Mouse (Mus musculus) stomach, embryonic 14.5 days (tissue): ENCODE data around the gene Ncam1. TPM values are rescaled to one million over a fixed set of nuclear protein-coding genes. Genes with fewer than 3 reads are reported as not detected.

ENCODE experiments used
- ATAC-seq: fragments of 200-750 bp; cut with Nextera tagmentation; 2 replicates; pipeline ENCODE4 v1.8.0; 2017; ENCODE audit warnings: low read depth, moderate TSS enrichment; ENCODE audit not compliant: insufficient number of reproducible peaks, insufficient read depth, low FRiP score
- H3K27ac ChIP-seq: fragments of 300-500 bp; sonication (generic); 2 replicates; pipeline ENCODE4 v1.5.1; 2014; ENCODE audit warnings: mild to moderate bottlenecking, low read length, moderate library complexity, mixed read lengths
- H3K27me3 ChIP-seq: fragments of 300-500 bp; sonication (generic); 2 replicates; pipeline ENCODE4 v1.6.1; 2014; ENCODE audit warnings: low read length, control low read depth, mixed read lengths; ENCODE audit not compliant: control insufficient read depth, insufficient read depth
- H3K36me3 ChIP-seq: fragments of 300-500 bp; sonication (generic); 2 replicates; pipeline ENCODE4 v1.6.1; 2014; ENCODE audit warnings: mild to moderate bottlenecking, control low read depth, low read length, moderate library complexity, mixed read lengths; ENCODE audit not compliant: control insufficient read depth, insufficient read depth
- H3K4me1 ChIP-seq: fragments of 300-500 bp; sonication (generic); 2 replicates; pipeline ENCODE4 v1.6.1; 2014; ENCODE audit warnings: low read length, control low read depth, mixed read lengths; ENCODE audit not compliant: control insufficient read depth, insufficient read depth
- H3K4me2 ChIP-seq: fragments of 300-500 bp; sonication (generic); replicated peaks from 2 replicates; pipeline ENCODE4 v1.6.1; 2014; ENCODE audit warnings: low read depth, low read length, control low read depth
- H3K4me3 ChIP-seq: fragments of 300-500 bp; sonication (generic); 2 replicates; pipeline ENCODE4 v1.5.1; 2014; ENCODE audit warnings: low read depth, low read length, control low read depth
- H3K9ac ChIP-seq: fragments of 300-500 bp; sonication (generic); replicated peaks from 2 replicates; pipeline ENCODE4 v1.6.1; 2014; ENCODE audit warnings: low read depth, mild to moderate bottlenecking, control low read depth, low read length, moderate library complexity, mixed read lengths
- H3K9me3 ChIP-seq: fragments of 300-500 bp; sonication (generic); 2 replicates; pipeline ENCODE4 v1.6.1; 2016; ENCODE audit warnings: low read depth, low read length, control low read depth; ENCODE audit not compliant: control insufficient read depth
- WGBS: fragments of 180-500 bp; shearing (Covaris S2); extraction: QIAGEN DNeasy Blood & Tissue Kit; methylation state at CpG from one replicate; pipeline ENCODE4 v1.1.7; 2014; 5-methylcytosine and 5-hydroxymethylcytosine counted together
- polyA plus RNA-seq: library from polyadenylated mRNA; unstranded; fragments of >200 nt; fragmentation: Nextera tagmentation; extraction: Ambion mirVana; gene quantifications from 2 replicates; pipeline ENCODE4 v1.2.1, GENCODE M21; 2014

Ncam1 gene
- polyA plus RNA-seq, 1 experiment from 2014 or later: 115 TPM

DNA sequence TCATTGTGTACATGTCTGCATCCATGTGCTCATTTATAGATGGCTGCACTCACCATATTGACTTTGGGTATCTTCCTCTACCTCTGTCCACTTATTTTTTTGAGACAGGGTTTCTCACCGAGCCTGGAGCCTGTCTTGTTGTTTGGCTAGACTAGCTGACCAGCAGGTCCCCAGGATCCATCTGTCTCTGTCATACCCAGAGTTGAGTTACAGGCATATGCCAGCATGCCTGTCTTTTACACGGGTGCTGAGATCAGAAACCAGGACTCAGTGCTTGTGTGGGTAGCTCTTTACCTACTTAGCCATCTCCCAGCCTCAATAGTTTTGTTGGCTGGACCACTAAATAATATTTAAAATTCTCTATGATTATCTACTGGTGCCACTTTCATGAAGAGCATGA, 180.5 kb downstream of the Ncam1 start:
- H3K4me2 ChIP-seq: no peak overlapping the region

DNA sequence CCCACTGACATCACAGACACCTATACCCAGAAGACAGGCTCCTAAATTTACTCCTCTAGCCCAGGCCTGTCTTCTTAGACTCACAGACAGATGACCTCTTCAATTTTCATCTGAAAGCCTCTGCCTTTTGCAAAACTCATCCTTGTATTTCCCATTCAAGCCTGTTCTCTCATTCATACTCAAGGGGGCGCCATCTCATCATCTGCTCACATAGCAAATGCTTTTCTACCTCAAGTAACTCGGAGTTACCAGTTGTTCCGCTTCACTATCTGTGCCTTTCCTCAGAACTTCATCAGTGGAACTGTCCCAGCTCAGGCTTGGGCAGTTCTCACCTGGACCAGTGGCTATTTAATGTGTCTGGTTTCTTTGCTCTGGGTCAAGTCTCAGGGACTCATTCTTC, 181.5 kb downstream of the Ncam1 start:
- no peaks in the 10 kb centered on the region for H3K27me3 ChIP-seq
- H3K36me3 ChIP-seq: no peaks in the 10 kb centered on the region
- no peak overlapping the region for H3K4me2 ChIP-seq
- WGBS: 21% methylated on average over 3 of the region's 3 CpGs
- no peak overlapping the region for H3K4me3 ChIP-seq
- no peaks in the 10 kb centered on the region for H3K9me3 ChIP-seq
- H3K4me1 ChIP-seq: no peaks in the 10 kb centered on the region
- no peak overlapping the region for H3K27ac ChIP-seq
- no peak for ATAC-seq
- H3K9ac ChIP-seq: no peak overlapping the region

More for the DNA sequence above, 180.5 kb downstream of the Ncam1 start:
- ATAC-seq: no peak
- 70% methylated on average over 2 of the region's 2 CpGs for WGBS
- Histone ChIP-seq H3K27ac (no peak overlapping the region), H3K36me3 (no peaks in the 10 kb centered on the region), H3K27me3 (no peaks in the 10 kb centered on the region), H3K4me1 (no peaks in the 10 kb centered on the region), H3K9ac (no peak overlapping the region), H3K4me3 (no peak overlapping the region), H3K9me3 (no peaks in the 10 kb centered on the region)

GRCm38 (mm10) chr9:49612387-49612786, 186.3 kb downstream of the Ncam1 start:
- Histone ChIP-seq H3K36me3 (no peaks in the 10 kb centered on the region), H3K4me1 (no peaks in the 10 kb centered on the region), H3K27me3 (no peaks in the 10 kb centered on the region), H3K27ac (no peak overlapping the region), H3K4me2 (no peak overlapping the region), H3K9me3 (no peaks in the 10 kb centered on the region), H3K9ac (no peak overlapping the region), H3K4me3 (no peak overlapping the region)
- ATAC-seq: no peak

DNA sequence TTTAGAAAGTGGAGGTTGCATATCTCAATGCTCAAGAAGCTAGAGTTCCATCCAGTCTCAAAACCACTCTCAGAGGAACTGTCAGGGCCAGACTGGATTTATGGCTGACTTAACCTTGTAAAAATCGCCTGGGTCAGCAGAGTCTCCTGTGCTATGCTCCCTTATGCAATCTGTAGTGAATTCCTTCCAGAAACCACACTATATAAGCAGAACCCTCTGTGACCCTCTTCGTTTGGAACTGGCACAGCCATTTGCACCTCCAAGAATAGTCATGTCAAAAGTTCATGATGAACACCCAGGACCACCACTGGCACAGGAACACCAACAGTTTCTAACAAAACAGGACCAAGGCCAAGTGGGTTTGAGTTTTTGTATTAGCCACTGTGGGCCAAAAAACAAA, 190.5 kb downstream of the Ncam1 start:
- no peaks in the 10 kb centered on the region for H3K9me3 ChIP-seq
- 51% methylated on average over 2 of the region's 2 CpGs for WGBS
- no peak for ATAC-seq
- H3K4me1 ChIP-seq: peaks cover 5% of the 10 kb centered on the region; the same call in 1 of the 2 replicates
- no peaks in the 10 kb centered on the region for H3K36me3 ChIP-seq
- no peaks in the 10 kb centered on the region for H3K27me3 ChIP-seq
- no peak overlapping the region for H3K27ac ChIP-seq
- H3K9ac ChIP-seq: no peak overlapping the region
- H3K4me3 ChIP-seq: no peak overlapping the region
- no peak overlapping the region for H3K4me2 ChIP-seq

- no peak overlapping the region for H3K9ac ChIP-seq
- H3K27ac ChIP-seq: peak overlapping the region; percentile 41; the same call in 1 of the 2 replicates
- H3K27me3 ChIP-seq: no peaks in the 10 kb centered on the region
- WGBS: 27% methylated on average over 2 of the region's 2 CpGs
- H3K36me3 ChIP-seq: no peaks in the 10 kb centered on the region
- no peak overlapping the region for H3K4me2 ChIP-seq
- peaks cover 5% of the 10 kb centered on the region; the same call in 1 of the 2 replicates for H3K4me1 ChIP-seq
- H3K4me3 ChIP-seq: no peak overlapping the region
- no peaks in the 10 kb centered on the region for H3K9me3 ChIP-seq
- ATAC-seq: no peak
These were observed 192.0 kb downstream of the Ncam1 start for GRCm38 (mm10) chr9:49606717-49607116.

DNA sequence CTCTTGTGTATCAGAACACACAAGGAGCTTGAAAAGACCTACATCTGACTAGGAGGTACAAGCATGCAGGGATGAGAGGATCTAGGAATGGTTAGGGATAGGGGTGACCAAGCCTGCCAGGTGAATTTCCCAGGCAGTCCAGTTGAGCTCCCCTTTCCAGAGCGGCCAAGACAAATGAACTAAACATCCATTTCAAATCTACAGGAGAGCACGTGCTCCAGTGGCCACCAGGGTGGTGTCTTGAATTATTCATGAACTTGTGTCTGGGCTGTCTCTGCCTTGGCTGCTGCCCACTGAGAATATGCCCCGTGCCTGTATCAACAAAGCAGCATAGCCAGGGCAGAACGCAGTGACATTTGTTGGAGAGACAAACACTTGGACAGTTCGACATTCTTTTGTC, 192.4 kb downstream of the Ncam1 start:
- Histone ChIP-seq H3K9me3 (no peaks in the 10 kb centered on the region), H3K4me2 (no peak overlapping the region), H3K36me3 (no peaks in the 10 kb centered on the region), H3K4me3 (no peak overlapping the region), H3K27ac (peak overlapping the region; percentile 41; the same call in 1 of the 2 replicates), H3K4me1 (peaks cover 5% of the 10 kb centered on the region; the same call in 1 of the 2 replicates), H3K9ac (no peak overlapping the region), H3K27me3 (no peaks in the 10 kb centered on the region)
- whole genome bisulfite sequencing: 29% methylated on average over 5 of the region's 5 CpGs
- no peak for ATAC-seq

DNA sequence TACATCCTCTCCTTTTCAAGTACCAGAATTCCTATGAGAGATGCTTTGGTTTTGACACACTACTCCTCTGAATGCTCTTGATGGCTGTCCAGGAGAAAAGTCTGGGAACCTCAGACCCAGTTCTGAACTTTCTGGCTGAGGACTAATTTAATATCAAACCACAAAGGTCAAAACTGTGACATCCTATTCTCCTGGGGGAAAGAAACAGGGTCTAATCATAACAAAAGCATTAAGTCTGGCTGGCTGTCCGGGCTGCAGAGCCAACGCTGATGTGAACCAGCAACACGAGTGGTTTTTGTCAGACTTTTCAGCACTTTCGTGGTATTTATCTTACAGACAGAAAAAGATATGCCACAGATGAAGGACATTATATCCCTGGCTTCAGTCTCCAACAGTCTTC, 192.9 kb downstream of the Ncam1 start:
- ATAC-seq: no peak
- 29% methylated on average over 4 of the region's 4 CpGs for WGBS
- Histone ChIP-seq H3K4me2 (no peak overlapping the region), H3K9me3 (no peaks in the 10 kb centered on the region), H3K4me3 (no peak overlapping the region), H3K4me1 (peaks cover 5% of the 10 kb centered on the region; the same call in 1 of the 2 replicates), H3K27me3 (no peaks in the 10 kb centered on the region), H3K9ac (no peak overlapping the region), H3K27ac (0 out of 2 replicates have a peak overlapping the region, but pooled peaks have one; percentile 41), H3K36me3 (no peaks in the 10 kb centered on the region)

GRCm38 (mm10) chr9:49605351-49605750, 193.4 kb downstream of the Ncam1 start:
- Histone ChIP-seq H3K4me1 (peaks cover 5% of the 10 kb centered on the region; the same call in 1 of the 2 replicates), H3K36me3 (no peaks in the 10 kb centered on the region), H3K27ac (no peak overlapping the region; the same call in 1 of the 2 replicates), H3K9ac (no peak overlapping the region), H3K9me3 (no peaks in the 10 kb centered on the region), H3K4me2 (no peak overlapping the region), H3K27me3 (no peaks in the 10 kb centered on the region), H3K4me3 (no peak overlapping the region)
- ATAC-seq: no peak
- 83% methylated on average over 3 of the region's 3 CpGs for WGBS

DNA sequence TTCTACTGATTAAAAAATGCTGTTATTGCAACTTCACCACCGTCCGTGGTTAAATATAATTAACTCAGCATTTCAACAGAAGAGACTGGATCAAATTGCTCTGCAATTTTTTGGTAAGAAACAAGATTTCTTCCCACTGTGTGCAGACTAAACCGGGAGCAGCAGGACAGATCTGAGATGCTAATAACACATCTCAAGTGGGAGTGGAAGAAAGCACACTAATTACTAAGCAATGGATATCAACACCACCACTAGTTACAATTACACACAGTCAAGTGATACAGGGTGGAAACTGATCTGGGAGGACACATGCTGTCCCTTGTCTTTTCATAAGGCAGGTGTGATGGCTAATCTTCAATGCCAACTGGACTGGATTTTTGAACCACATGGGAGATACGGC, 197.5 kb downstream of the Ncam1 start:
- ATAC-seq: no peak
- Histone ChIP-seq H3K9me3 (no peaks in the 10 kb centered on the region), H3K27ac (no peak overlapping the region), H3K9ac (no peak overlapping the region), H3K4me1 (peaks cover 1% of the 10 kb centered on the region; the same call in 1 of the 2 replicates), H3K36me3 (no peaks in the 10 kb centered on the region), H3K4me2 (no peak overlapping the region), H3K4me3 (no peak overlapping the region), H3K27me3 (no peaks in the 10 kb centered on the region)
- WGBS: 84% methylated on average over 4 of the region's 4 CpGs
